Mouse (Mus musculus) ES-E14 (cell line): ENCODE results near the gene Racgap1. TPM values are rescaled to one million over a fixed set of nuclear protein-coding genes. Genes with fewer than 3 reads are reported as not detected.

ENCODE experiments used
- DNase-seq: peaks from one replicate; pipeline ENCODE4 v3.0.0-alpha.2; 2013; ENCODE audit warnings: low read depth, low spot score
- H3K27ac ChIP-seq: 2 replicates; pipeline ENCODE4 v1.5.1; 2012; ENCODE audit warnings: low read depth, mild to moderate bottlenecking, low read length, moderate library complexity, mixed read lengths; ENCODE audit not compliant: poor library complexity, insufficient read depth, severe bottlenecking
- H3K36me3 ChIP-seq: 2 replicates; pipeline ENCODE4 v1.6.1; 2012; ENCODE audit warnings: mild to moderate bottlenecking, low read length, moderate library complexity, mixed read lengths; ENCODE audit not compliant: control insufficient read depth, poor library complexity, insufficient read depth, severe bottlenecking
- H3K4me1 ChIP-seq, 2 experiments: fragments of 150-350 bp in 1 of 2; sonication (generic) in 1 of 2; 2 replicates each; pipeline ENCODE4 v1.6.1; 2012; ENCODE audit warnings: low read length in 2 of 2, mild to moderate bottlenecking in 1 of 2, mixed read lengths in 1 of 2; ENCODE audit not compliant: control insufficient read depth in 2 of 2, insufficient read depth in 2 of 2, poor library complexity in 1 of 2
- H3K4me3 ChIP-seq, 2 experiments: fragments of 150-350 bp in 1 of 2; sonication (generic) in 1 of 2; 2 replicates each; pipeline ENCODE4 v1.5.1; 2012; ENCODE audit warnings: low read length in 2 of 2, low read depth in 1 of 2, mild to moderate bottlenecking in 1 of 2, mixed read lengths in 1 of 2; ENCODE audit not compliant: insufficient read depth in 1 of 2, poor library complexity in 1 of 2, severe bottlenecking in 1 of 2
- H3K9ac ChIP-seq: 2 replicates; pipeline ENCODE4 v1.6.1; 2012; ENCODE audit warnings: low read depth, mild to moderate bottlenecking, low read length, mixed read lengths; ENCODE audit not compliant: poor library complexity, insufficient read depth, severe bottlenecking
- H3K9me3 ChIP-seq: fragments of 150-350 bp; sonication (generic); 2 replicates; pipeline ENCODE4 v1.6.1; 2012; ENCODE audit warnings: low read depth, mild to moderate bottlenecking, low read length; ENCODE audit not compliant: control insufficient read depth, insufficient read depth
- CHD2 ChIP-seq: IDR thresholded peaks from 2 replicates; pipeline ENCODE4 v1.6.1; 2014; ENCODE audit warnings: mild to moderate bottlenecking, low read depth, low read length, inconsistent platforms
- HCFC1 ChIP-seq: IDR thresholded peaks from 2 replicates; pipeline ENCODE4 v1.6.1; 2012; ENCODE audit warnings: low read length, inconsistent platforms, borderline replicate concordance; ENCODE audit not compliant: insufficient read depth
- MAFK ChIP-seq: IDR thresholded peaks from 2 replicates; pipeline ENCODE4 v1.6.1; 2014; ENCODE audit warnings: mild to moderate bottlenecking, low read depth, low read length, inconsistent platforms; ENCODE audit not compliant: insufficient read depth
- ZC3H11A ChIP-seq: IDR thresholded peaks from 2 replicates; pipeline ENCODE4 v1.6.1; 2012; ENCODE audit warnings: low read depth, mild to moderate bottlenecking, inconsistent platforms, low read length, borderline replicate concordance
- ZNF384 ChIP-seq: IDR thresholded peaks from 2 replicates; pipeline ENCODE4 v1.6.1; 2012; ENCODE audit warnings: low read depth, low read length, inconsistent platforms
- in situ Hi-C, 2 experiments: fragments of 600-800 bp; cut with MboI; formaldehyde crosslinking; loops; one replicate each; pipeline ENCODE4 v1.15.1; 2025; ENCODE audit warnings: low sequenced_read_pairs in 2 of 2, inconsistent platforms in 1 of 2; ENCODE audit not compliant: unreplicated experiment in 2 of 2
- total RNA-seq: library from RNA; depleted of rRNA; stranded (reverse); fragments of 300-350 nt; gene quantifications from 2 replicates; pipeline ENCODE4 v1.2.3, GENCODE M21; 2012

The Racgap1 gene
- total RNA-seq, 1 experiment, result 127 TPM

DNA sequence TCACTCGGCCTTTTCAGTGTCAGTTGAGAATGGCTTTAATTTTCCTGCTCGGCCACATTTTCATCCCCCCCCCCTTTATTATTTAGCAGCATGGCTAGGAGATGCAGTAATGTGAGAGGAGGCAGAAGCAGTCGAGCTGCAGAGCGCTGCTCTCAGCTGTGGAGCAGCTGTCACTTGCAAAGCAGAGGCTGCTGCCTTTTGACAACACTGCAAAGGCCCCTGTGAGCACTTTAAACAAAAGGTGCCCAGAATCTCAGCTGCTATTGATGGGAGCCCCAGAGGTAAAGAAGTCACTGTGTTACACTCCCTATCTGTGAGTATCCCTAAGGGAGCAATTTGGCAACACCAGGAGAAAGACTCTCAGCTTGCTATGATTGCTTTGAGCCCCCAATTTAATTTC, 3.1 kb downstream of the Racgap1 start:
- Histone ChIP-seq H3K27ac (no peak overlapping the region), H3K9me3 (no peaks in the 10 kb centered on the region), H3K4me3 (no peak overlapping the region), H3K36me3 (peaks cover 2% of the 10 kb centered on the region), H3K9ac (no peak overlapping the region), H3K4me1 (peaks cover 5 to 21% of the 10 kb centered on the region in 2 experiments; a peak in 3 of 4 replicates)
- in situ Hi-C loops, result no loop called here
- DNase-seq, result no peak
- no peak for TF ChIP-seq ZNF384
- TF ChIP-seq ZC3H11A, result no peak
- no peak for TF ChIP-seq CHD2
- no peak for TF ChIP-seq MAFK
- no peak for TF ChIP-seq HCFC1

DNA sequence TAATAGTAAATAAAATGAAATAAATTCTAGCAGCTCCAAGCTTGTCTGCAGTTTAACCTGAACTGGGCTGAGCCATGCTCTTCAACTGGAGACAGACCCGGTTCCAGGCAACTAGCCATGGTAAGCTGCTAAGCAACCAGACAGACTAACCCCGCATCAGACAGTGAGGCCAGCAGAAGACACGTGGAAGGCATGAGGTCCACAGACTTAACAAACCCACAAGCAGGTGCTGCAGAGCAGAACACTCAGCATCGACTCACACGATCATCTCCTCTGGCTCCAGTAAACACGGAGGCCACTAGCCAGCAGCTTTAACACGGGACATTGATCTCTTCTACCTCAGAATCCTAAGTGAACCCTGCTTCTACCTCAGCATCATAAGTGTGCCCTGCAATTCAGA, 6.7 kb downstream of the Racgap1 start:
- no peaks in the 10 kb centered on the region for H3K9me3 ChIP-seq
- DNase-seq, result no peak
- H3K4me3 ChIP-seq, result no peak overlapping the region
- H3K4me1 ChIP-seq, result peaks cover 0 to 14% of the 10 kb centered on the region in 2 experiments; a peak in 3 of 4 replicates
- H3K9ac ChIP-seq, result no peak overlapping the region
- in situ Hi-C loops, result no loop called here
- H3K27ac ChIP-seq, result no peak overlapping the region
- no peak for TF ChIP-seq CHD2
- TF ChIP-seq MAFK, result no peak
- TF ChIP-seq HCFC1, result no peak
- no peak for TF ChIP-seq ZC3H11A
- TF ChIP-seq ZNF384, result no peak
- H3K36me3 ChIP-seq, result peaks cover 15% of the 10 kb centered on the region

DNA sequence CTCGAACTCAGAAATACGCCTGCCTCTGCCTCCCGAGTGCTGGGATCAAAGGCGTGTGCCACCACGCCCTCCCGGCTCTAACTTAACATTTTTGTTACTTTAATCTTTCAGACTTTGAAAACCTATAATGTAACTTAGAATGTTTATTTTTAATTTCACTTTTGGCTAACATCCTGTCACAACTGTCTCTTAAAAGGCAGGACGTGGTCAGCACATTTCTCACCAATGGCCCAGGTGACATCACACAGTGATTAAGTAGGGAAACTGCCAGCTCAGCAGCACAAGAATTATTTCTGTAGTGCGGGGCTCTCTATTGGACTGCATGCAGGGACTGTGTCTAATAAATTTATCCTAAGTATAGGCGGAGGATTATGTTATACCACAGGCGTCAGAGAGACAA, 7.6 kb downstream of the Racgap1 start:
- peaks cover 19% of the 10 kb centered on the region for H3K36me3 ChIP-seq
- TF ChIP-seq ZC3H11A, result no peak
- TF ChIP-seq ZNF384, result no peak
- no peak for TF ChIP-seq CHD2
- TF ChIP-seq MAFK, result 0 out of 2 replicates have a peak, but pooled peaks have one; percentile 42
- TF ChIP-seq HCFC1, result no peak
- H3K4me3 ChIP-seq, result no peak overlapping the region
- H3K9ac ChIP-seq, result no peak overlapping the region
- no peak for DNase-seq
- H3K27ac ChIP-seq, result no peak overlapping the region
- peaks cover 0 to 10% of the 10 kb centered on the region in 2 experiments; a peak in 2 of 4 replicates for H3K4me1 ChIP-seq
- in situ Hi-C loops, result no loop called here
- no peaks in the 10 kb centered on the region for H3K9me3 ChIP-seq

DNA sequence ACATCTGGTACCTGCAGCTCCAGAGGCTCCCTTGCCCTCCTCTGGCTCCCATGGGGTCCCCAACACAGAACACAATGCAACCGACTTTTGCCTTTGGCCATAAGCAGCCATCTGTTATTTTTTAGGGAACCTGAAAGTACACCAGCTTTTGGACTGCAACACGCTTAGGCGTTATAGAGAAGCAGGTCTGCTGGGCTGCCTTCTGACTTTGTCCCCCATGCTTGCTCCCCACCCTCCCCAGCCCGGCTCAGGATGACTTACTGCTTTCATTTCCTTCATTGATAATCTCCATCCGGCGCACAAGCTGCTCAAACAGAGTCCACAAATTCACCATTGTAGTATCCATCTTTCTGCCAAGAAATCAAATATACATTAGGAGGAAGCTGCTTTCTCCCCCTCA, 8.8 kb downstream of the Racgap1 start:
- H3K36me3 ChIP-seq, result peaks cover 22% of the 10 kb centered on the region

More for the DNA sequence above, 8.8 kb downstream of the Racgap1 start:
- H3K4me1 ChIP-seq, result peaks cover 0 to 12% of the 10 kb centered on the region in 2 experiments; a peak in 2 of 4 replicates
- in situ Hi-C loops, result no loop called here
- no peak overlapping the region for H3K4me3 ChIP-seq
- TF ChIP-seq ZNF384 (no peak), MAFK (no peak), CHD2 (no peak), ZC3H11A (no peak), HCFC1 (no peak)
- no peak for DNase-seq
- no peaks in the 10 kb centered on the region for H3K9me3 ChIP-seq
- H3K27ac ChIP-seq, result no peak overlapping the region
- H3K9ac ChIP-seq, result no peak overlapping the region
